Mouse (Mus musculus) megakaryocyte, embryonic 14.5 days (primary cell): ENCODE measurements at regions not wholly inside any gene's neighbourhood (a gene's known extent, or its start where the extent isn't known, plus 50 kb on each side); places are given as distances from the start of the nearest gene placed in this dataset.

Experiments used
- H3K27me3 ChIP-seq: replicated peaks from 2 replicates; pipeline ENCODE3; 2012; ENCODE audit warnings: inconsistent platforms
- H3K36me3 ChIP-seq: replicated peaks from 2 replicates; pipeline ENCODE3; 2012; ENCODE audit warnings: low read length, inconsistent platforms, mixed read lengths
- H3K4me1 ChIP-seq: 2 replicates; pipeline ENCODE4 v1.6.1; 2012; ENCODE audit warnings: inconsistent platforms
- H3K4me3 ChIP-seq: replicated peaks from 2 replicates; pipeline ENCODE3; 2012; ENCODE audit warnings: moderate library complexity, mild to moderate bottlenecking, inconsistent platforms
- H3K9me3 ChIP-seq: 2 replicates; pipeline ENCODE4 v1.6.1; 2012; ENCODE audit warnings: inconsistent platforms
- FLI1 ChIP-seq: IDR thresholded peaks from 2 replicates; pipeline ENCODE4 v1.6.1; 2012; ENCODE audit warnings: low read length, inconsistent platforms, mixed read lengths
- GATA1 ChIP-seq: IDR thresholded peaks from 3 replicates; pipeline ENCODE4 v1.6.1; 2012; ENCODE audit warnings: mixed read lengths, low read length, inconsistent platforms, borderline replicate concordance

DNA sequence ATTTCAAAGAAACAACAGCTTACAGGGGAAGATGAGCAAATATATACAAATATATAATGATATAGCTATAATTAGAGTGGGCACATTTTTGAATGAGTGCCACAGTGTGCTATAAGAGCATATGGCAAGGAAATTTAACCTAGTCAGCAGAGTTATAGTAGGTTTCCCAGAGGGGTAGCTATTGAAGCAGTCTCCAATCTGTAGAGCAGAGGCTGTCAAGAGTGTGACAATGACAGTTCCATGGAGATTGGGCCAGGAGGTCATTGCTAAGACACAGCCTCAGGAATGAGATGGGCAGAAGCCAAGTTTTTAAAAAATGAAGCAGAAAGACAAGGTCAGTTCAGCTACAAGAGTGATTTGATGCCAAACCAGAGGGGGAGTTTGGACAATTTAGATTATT is 839.4 kb downstream of the Stpg2 start:
- H3K9me3 ChIP-seq = no peaks in the 10 kb centered on the region
- H3K36me3 ChIP-seq = no peaks in the 10 kb centered on the region
- no peaks in the 10 kb centered on the region for H3K4me1 ChIP-seq
- no peaks in the 10 kb centered on the region for H3K27me3 ChIP-seq
- no peak overlapping the region for H3K4me3 ChIP-seq
- TF ChIP-seq GATA1 (no peak), FLI1 (no peak)

DNA sequence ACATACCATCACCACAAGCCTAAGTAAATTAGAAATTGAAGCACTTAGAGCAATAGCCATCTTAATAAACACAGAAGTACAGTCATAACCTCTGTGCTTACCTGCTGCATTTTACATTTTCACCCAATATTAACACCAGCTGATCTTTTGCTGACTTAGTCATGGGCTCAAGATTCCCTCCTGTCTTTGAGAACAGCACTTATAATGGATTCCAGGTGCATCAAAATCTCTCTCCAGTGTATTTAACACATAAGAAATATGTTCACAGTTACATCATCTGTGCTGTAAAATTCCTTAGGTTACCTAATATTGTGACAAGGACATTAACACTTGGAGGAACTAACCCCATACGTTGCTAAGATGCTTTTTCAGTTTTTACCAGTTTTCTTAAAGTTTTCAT is 849.1 kb downstream of the Stpg2 start:
- Histone ChIP-seq H3K9me3 (no peaks in the 10 kb centered on the region), H3K4me1 (no peaks in the 10 kb centered on the region), H3K4me3 (no peak overlapping the region), H3K27me3 (no peaks in the 10 kb centered on the region), H3K36me3 (no peaks in the 10 kb centered on the region)
- no peak for TF ChIP-seq FLI1
- no peak for TF ChIP-seq GATA1

DNA sequence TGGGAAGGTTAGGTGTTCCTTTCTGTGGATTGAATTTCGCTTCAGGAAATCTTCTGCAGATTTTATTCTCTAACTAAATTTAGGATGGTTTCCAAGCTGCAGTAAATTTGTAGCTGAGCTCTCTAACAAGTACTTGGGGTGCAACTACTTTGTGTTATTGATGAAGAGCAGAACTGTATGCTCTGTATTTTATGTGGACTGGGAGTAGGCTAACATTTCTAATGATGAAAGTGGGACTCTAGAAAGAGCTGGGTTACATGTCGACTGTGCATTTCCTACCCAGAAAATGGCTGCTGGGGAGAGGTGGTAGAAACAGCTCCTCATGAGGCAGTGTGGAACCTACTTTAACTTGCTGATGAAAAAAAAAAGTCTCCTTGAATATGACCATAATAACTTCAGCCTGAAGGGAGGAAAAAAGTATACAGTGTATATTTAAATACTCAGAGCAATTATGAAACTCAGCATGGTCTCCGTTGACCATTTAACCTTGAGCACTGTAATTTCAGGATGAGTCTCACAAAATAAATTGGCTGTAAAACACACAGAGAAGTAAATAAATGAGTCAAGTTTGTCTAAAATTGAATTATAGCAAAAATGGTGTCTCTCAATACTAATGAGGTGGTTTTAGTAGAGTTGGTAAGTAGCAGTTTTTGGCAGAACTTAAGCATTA is 852.6 kb downstream of the Stpg2 start:
- peaks cover 8% of the 10 kb centered on the region for H3K9me3 ChIP-seq
- H3K27me3 ChIP-seq = no peaks in the 10 kb centered on the region
- no peaks in the 10 kb centered on the region for H3K36me3 ChIP-seq
- no peak for TF ChIP-seq FLI1
- no peak for TF ChIP-seq GATA1
- H3K4me3 ChIP-seq = no peak overlapping the region
- H3K4me1 ChIP-seq = no peaks in the 10 kb centered on the region

DNA sequence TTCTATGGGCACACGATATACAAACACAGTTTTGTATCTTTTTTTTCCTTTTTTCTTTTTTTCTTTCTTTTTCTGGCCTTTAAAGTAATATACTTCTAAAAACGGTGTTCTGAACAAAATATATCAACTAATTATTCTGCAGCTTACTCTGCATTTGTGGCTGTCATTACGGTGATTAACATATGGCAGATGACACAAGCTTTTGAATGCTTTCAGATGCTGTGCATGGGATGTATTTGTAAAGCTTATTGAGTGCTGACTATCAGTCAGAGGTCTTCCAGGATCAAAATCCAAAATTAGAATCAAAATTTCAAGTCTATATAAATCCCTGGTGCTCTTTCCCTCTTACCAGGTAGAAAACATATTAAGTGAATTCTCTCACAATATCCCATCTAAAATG is 853.6 kb downstream of the Stpg2 start:
- Histone ChIP-seq H3K36me3 (no peaks in the 10 kb centered on the region), H3K4me3 (no peak overlapping the region), H3K9me3 (peaks cover 8% of the 10 kb centered on the region), H3K27me3 (no peaks in the 10 kb centered on the region), H3K4me1 (no peaks in the 10 kb centered on the region)
- TF ChIP-seq FLI1 (no peak), GATA1 (no peak)

DNA sequence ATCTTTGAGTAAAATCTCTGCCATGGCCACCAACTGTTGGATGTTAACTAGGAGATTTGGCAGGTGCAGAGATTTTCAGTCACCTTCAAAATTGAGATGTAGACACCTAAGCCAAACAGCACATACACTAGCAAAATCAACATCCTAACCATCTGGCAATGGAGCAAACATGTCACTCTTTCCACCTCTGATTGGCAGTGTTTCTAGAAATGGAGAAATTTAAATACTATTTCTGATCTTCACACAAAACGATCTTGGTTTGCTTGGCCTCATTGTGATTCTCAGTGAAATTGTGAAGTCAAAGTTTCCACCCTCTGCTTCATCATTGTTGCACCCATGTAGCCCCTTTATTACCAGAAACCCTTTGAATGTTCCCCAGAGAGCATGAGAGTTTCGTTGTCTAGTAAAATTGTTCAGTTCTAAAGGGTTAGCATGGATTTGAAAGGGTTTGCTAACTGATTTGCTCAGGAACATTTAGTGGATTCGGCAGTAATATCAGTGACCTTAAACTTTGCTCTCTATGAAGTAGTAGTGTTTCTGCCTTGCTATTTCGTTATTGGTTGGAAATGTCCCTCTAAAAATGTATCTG is 854.1 kb downstream of the Stpg2 start:
- Histone ChIP-seq H3K36me3 (no peaks in the 10 kb centered on the region), H3K27me3 (no peaks in the 10 kb centered on the region), H3K9me3 (peaks cover 8% of the 10 kb centered on the region), H3K4me3 (no peak overlapping the region), H3K4me1 (no peaks in the 10 kb centered on the region)
- TF ChIP-seq GATA1 = no peak
- TF ChIP-seq FLI1 = no peak

DNA sequence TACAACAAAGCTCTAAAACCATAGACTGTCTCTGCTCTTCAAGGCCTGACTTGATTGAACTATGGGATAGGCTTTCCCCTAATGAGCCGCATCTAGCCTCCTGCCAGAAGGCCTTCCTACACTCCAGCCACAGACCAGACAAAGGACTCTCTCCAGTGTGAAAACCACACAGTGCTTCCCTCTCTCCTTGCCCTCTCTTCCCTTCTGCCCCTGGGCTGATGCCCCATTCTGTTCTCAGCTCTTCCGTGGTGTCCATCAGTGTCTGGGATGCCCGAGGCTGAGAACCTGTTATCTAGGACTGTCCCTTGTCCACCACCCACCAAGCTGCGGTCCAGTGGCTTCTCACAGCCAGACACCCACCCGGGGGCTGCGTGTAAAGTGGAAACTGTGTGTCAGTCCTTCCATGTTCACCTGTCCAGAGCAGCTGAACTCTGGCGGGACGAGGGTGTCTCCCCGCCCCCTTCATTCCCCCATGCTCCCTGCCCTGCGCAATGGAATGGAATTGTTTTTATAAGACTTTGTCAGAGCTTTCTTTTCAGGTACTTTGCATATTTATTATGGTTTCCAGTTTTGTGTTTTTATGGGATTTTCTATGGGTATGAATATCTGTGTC is 856.4 kb downstream of the Stpg2 start:
- peaks cover 8% of the 10 kb centered on the region for H3K9me3 ChIP-seq
- H3K4me1 ChIP-seq = no peaks in the 10 kb centered on the region
- H3K27me3 ChIP-seq = no peaks in the 10 kb centered on the region
- no peak overlapping the region for H3K4me3 ChIP-seq
- H3K36me3 ChIP-seq = no peaks in the 10 kb centered on the region
- TF ChIP-seq FLI1 (no peak), GATA1 (no peak)

DNA sequence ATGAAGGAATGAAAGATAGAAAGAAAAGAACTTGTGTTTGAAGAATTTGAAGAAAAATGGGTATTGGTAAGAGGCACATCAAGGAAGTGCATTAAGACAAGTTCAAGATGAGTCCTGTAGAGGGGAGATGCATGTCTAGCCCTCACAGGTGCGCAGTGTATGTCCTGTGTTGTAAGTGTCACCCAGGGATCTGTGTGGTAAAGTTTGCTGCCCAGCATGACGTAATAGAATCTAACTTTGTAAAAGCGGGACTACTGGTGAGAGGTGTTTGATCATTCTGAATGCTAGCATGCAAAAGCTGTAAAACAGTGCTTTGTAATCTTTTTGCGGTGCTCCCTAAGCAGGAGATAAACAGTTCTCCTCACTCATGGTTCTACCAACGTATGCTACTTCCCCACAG is 857.4 kb downstream of the Stpg2 start:
- Histone ChIP-seq H3K9me3 (peaks cover 8% of the 10 kb centered on the region), H3K27me3 (no peaks in the 10 kb centered on the region), H3K4me1 (no peaks in the 10 kb centered on the region), H3K4me3 (no peak overlapping the region), H3K36me3 (no peaks in the 10 kb centered on the region)
- TF ChIP-seq FLI1 (no peak), GATA1 (no peak)

DNA sequence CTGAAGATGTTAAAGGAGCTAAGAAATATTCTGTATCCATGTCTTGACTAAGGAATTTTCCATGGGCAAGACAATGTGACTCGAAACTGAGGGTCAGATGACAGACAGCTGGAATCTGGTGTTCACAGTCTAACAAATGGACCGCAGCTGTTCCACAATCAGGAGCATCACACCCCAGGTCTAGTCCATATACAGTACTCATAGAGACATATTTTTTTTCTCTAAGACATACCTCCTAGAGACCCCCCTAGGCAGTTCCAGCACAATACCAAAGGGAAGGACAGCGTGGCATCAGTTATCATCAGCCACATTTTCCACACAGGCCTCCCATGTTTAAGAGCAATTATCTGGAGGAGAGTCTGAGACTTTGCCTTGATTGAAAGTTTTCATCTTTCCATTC is 878.8 kb downstream of the Stpg2 start:
- H3K36me3 ChIP-seq = no peaks in the 10 kb centered on the region
- TF ChIP-seq FLI1 (no peak), GATA1 (no peak)
- no peak overlapping the region for H3K4me3 ChIP-seq
- H3K27me3 ChIP-seq = no peaks in the 10 kb centered on the region
- H3K4me1 ChIP-seq = no peaks in the 10 kb centered on the region
- no peaks in the 10 kb centered on the region for H3K9me3 ChIP-seq

DNA sequence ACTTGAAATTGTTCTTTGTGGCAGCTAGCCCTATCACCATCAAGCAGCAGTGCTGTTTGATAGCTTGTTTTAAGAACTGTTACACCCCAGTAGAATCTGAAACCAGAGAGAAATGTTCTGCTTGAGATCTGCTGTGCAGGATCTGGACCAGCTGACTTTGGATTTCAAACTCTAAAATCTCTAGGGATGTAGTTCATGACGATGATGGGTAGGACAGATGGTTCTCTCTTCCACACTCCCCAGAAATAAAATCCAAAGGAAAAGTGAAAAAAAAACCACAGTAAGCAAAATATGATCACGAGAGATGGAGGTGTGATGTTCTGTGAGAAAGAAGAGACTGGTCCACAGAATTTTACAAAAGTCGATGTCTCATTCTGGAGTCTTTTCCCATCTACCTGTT is 879.9 kb downstream of the Stpg2 start:
- Histone ChIP-seq H3K4me3 (no peak overlapping the region), H3K9me3 (no peaks in the 10 kb centered on the region), H3K36me3 (no peaks in the 10 kb centered on the region), H3K4me1 (no peaks in the 10 kb centered on the region), H3K27me3 (no peaks in the 10 kb centered on the region)
- TF ChIP-seq FLI1 = no peak
- no peak for TF ChIP-seq GATA1

DNA sequence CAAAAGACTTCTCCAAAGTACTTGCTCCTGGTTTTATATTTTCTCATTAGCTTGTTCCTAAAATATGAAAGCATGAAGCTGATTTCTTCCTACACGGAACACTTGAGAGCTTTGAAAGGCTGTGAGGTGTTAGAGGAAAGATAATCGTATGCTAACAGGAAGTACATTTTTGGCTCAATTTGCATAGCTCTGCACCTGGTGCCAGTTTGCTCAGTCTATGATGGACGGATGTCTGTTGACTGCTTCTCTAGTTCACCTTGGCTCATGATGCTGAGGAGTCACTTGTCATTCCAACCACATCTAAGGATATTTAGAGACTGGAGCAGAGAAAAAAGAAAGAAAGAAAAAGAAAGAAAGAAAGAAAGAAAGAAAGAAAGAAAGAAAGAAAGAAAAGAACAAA is 882.5 kb downstream of the Stpg2 start:
- Histone ChIP-seq H3K27me3 (no peaks in the 10 kb centered on the region), H3K4me3 (no peak overlapping the region), H3K4me1 (no peaks in the 10 kb centered on the region), H3K9me3 (no peaks in the 10 kb centered on the region), H3K36me3 (no peaks in the 10 kb centered on the region)
- TF ChIP-seq GATA1 = no peak
- TF ChIP-seq FLI1 = no peak
